Mouse (Mus musculus) midbrain, embryonic 16.5 days (tissue): ENCODE measurements at regions not wholly inside any gene's neighbourhood (a gene's known extent, or its start where the extent isn't known, plus 50 kb on each side); places are given as distances from the start of the nearest gene placed in this dataset.

Experiments
- ATAC-seq: fragments of 200-750 bp; cut with Nextera tagmentation; 2 replicates; pipeline ENCODE4 v1.8.0; 2017; ENCODE audit warnings: moderate TSS enrichment
- H3K27ac ChIP-seq: fragments of 300-500 bp; sonication (generic); 2 replicates; pipeline ENCODE4 v1.5.1; 2014; ENCODE audit warnings: mild to moderate bottlenecking, low read length, mixed read lengths
- H3K27me3 ChIP-seq: fragments of 300-500 bp; sonication (generic); 2 replicates; pipeline ENCODE4 v1.6.1; 2014; ENCODE audit warnings: low read depth, low read length, mixed read lengths; ENCODE audit not compliant: control insufficient read depth, insufficient read depth
- H3K36me3 ChIP-seq: fragments of 300-500 bp; sonication (generic); 2 replicates; pipeline ENCODE4 v1.6.1; 2014; ENCODE audit warnings: mild to moderate bottlenecking, low read length, moderate library complexity, mixed read lengths; ENCODE audit not compliant: control insufficient read depth, insufficient read depth
- H3K4me1 ChIP-seq: fragments of 300-500 bp; sonication (generic); 2 replicates; pipeline ENCODE4 v1.6.1; 2014; ENCODE audit warnings: mild to moderate bottlenecking, low read length, mixed read lengths; ENCODE audit not compliant: control insufficient read depth, insufficient read depth
- H3K4me2 ChIP-seq: fragments of 300-500 bp; sonication (generic); 2 replicates; pipeline ENCODE4 v1.6.1; 2014; ENCODE audit warnings: mild to moderate bottlenecking, low read length, mixed read lengths
- H3K4me3 ChIP-seq: fragments of 300-500 bp; sonication (generic); 2 replicates; pipeline ENCODE4 v1.5.1; 2014; ENCODE audit warnings: low read depth, mild to moderate bottlenecking, low read length, moderate library complexity, mixed read lengths
- H3K9ac ChIP-seq: fragments of 300-500 bp; sonication (generic); 2 replicates; pipeline ENCODE4 v1.6.1; 2014; ENCODE audit warnings: low read depth, low read length, mixed read lengths
- H3K9me3 ChIP-seq: fragments of 300-500 bp; sonication (generic); replicated peaks from 2 replicates; pipeline ENCODE4 v1.6.1; 2014; ENCODE audit warnings: mild to moderate bottlenecking, low read length, mixed read lengths; ENCODE audit not compliant: control insufficient read depth, poor library complexity, severe bottlenecking
- WGBS: fragments of 180-500 bp; shearing (Covaris S2); extraction: QIAGEN DNeasy Blood & Tissue Kit; methylation state at CpG from one replicate; pipeline ENCODE4 v1.1.7; 2014; 5-methylcytosine and 5-hydroxymethylcytosine counted together

DNA sequence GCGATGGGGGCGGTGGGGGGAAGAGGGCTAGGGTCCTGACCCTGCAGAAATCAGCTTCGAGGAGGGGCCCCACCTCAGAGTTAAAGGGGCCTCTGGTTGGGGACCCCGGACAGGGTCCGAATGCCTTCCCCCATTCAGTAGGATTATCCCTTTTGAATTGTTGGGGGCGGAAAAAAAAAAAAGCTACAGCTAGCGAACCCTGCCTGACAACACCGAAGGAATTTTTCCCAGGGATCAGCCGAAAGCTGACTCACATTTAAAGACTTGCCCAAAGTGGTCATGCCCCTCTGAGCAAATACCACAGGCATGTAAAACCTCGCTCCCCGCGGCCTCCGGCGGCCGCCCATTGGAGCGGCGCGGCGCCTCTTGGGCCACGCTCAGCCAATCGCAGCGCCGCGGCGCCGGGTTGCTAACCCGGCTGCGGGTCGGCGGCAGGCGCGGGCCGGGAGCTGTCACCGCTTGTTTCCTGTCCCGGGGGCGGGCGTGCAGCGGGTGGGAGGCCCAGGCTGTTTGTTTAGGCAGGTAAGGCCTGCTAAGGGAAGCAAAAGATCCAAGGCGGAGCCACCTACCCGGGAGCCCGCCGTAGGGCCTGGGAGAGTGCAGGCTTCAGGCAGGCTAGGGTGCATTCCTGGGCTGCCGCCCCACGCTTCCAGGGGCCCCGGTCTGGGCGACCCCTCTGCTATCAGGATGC, 116.5 kb upstream of the Parp11 start:
- Histone ChIP-seq H3K4me3 (peak overlapping the region; percentile 55), H3K27ac (peak overlapping the region; percentile 73), H3K9ac (peak overlapping the region; percentile 81), H3K4me1 (peaks cover 11% of the 10 kb centered on the region), H3K27me3 (no peaks in the 10 kb centered on the region), H3K36me3 (no peaks in the 10 kb centered on the region), H3K9me3 (no peaks in the 10 kb centered on the region), H3K4me2 (peak overlapping the region; percentile 88)
- under 1% methylated on average over 46 of the region's 46 CpGs for WGBS
- ATAC-seq: peak; percentile 94

DNA sequence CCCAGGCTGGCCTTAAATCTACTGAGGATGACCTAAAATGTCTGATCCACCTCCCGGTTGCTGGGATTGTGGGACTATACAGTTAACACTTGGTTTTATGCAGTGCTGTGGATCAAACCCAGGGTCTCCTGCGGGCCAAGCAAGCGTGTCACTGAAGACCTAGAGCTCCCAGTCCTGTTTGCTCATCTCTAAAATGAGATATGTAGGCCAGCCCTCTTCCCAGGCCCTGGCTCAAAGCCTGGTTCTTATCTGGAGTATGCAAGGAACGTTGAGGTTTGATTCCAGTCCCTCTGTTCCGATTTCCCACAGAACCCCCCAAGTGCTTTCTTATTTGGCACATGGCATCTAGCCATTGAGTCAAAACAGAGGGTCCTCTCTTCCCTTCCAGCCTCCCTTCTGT, 115.5 kb upstream of the Parp11 start:
- Histone ChIP-seq H3K4me3 (no peak overlapping the region), H3K27ac (no peak overlapping the region), H3K9ac (no peak overlapping the region), H3K4me1 (peaks cover 11% of the 10 kb centered on the region), H3K9me3 (no peaks in the 10 kb centered on the region), H3K36me3 (no peaks in the 10 kb centered on the region), H3K4me2 (no peak overlapping the region), H3K27me3 (no peaks in the 10 kb centered on the region)
- WGBS: 84% methylated on average over 5 of the region's 5 CpGs
- no peak for ATAC-seq

DNA sequence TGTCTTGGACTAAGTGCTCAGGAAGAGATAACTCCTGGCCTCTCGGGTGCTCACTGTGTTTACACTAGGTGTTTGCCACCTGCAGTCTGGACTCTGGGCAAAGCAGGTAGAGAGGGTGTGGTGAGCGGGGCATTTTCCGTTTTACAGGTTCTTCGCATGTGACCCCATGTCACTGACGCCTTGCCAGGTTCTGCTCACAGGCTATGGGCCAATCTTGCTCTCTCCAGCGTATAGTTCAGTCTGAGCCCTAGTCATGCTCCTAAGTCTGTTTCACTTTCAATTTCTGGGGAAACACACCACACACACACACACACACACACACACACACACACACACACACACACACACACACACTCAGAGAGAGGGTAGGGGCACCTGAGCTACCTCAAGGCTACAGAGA, 112.4 kb upstream of the Parp11 start:
- 92% methylated on average over 6 of the region's 6 CpGs for WGBS

DNA sequence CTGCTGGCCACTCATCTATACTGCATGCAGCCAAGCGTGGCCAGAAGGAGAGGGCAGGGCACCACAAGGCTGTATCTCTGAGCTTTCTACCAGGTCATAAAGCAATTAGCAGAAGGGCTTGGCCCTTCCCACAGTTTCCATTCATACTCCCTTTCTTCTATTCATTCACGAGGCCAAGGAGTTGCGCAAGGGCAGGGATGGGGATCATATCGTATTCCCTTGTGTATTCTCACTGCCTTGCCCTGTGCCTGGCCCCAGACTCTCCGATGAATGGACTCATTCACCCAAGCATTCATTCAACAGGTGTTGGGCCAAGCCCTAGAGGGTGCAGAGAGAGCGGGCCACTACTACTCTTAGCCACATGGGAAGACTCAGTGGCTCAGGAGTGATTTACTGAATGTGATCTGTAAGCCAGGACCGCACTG, 111.2 kb upstream of the Parp11 start:
- WGBS: 39% methylated on average over 7 of the region's 7 CpGs
- H3K4me3 ChIP-seq: no peak overlapping the region
- no peak for ATAC-seq

More for the DNA sequence above, 112.4 kb upstream of the Parp11 start:
- no peak for ATAC-seq
- H3K9ac ChIP-seq: no peak overlapping the region
- no peak overlapping the region for H3K27ac ChIP-seq
- H3K4me2 ChIP-seq: no peak overlapping the region
- no peaks in the 10 kb centered on the region for H3K9me3 ChIP-seq
- H3K4me1 ChIP-seq: peaks cover 22% of the 10 kb centered on the region
- H3K36me3 ChIP-seq: no peaks in the 10 kb centered on the region
- H3K27me3 ChIP-seq: no peaks in the 10 kb centered on the region
- H3K4me3 ChIP-seq: no peak overlapping the region

DNA sequence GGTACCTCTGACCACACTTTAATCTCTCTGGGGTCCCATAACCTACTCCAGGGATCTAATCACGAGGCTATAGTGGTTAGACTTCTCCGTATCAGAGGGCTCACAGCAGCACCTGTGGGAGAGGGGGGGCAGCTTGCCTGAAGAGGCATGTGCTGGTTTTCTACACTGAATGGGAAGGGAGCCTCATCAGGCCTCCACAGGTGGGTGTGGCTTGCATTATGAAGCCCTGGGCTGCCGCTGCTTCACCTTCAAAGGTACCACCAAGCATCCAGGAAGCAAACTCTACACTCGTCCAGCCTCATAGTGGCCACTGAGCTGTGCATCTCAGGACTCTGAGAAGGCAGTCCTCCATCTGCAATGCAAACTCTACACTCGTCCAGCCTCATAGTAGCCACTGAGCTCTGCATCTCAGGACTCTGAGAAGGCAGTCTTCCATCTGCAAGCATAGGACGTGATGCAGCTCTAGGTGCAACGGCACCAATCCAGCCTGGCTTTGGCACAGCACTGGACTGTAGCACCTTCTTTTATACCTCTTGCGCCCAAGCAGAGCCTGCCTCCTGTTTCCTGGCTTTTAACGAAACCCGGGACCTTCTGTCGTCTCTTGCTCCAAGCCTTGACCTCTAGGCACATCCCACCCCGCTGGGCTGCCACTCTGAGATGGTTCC, 110.5 kb upstream of the Parp11 start:
- H3K4me1 ChIP-seq: peaks cover 13% of the 10 kb centered on the region
- ATAC-seq: 0 out of 2 replicates have a peak, but pooled peaks have one; percentile 5
- no peak overlapping the region for H3K4me2 ChIP-seq
- 18% methylated on average over 12 of the region's 12 CpGs for WGBS
- H3K27me3 ChIP-seq: no peaks in the 10 kb centered on the region
- H3K4me3 ChIP-seq: no peak overlapping the region
- no peaks in the 10 kb centered on the region for H3K9me3 ChIP-seq
- H3K36me3 ChIP-seq: no peaks in the 10 kb centered on the region
- no peak overlapping the region for H3K9ac ChIP-seq
- peak overlapping the region; percentile 71; the same call in 1 of the 2 replicates for H3K27ac ChIP-seq

More for the DNA sequence above, 111.2 kb upstream of the Parp11 start:
- Histone ChIP-seq H3K9me3 (no peaks in the 10 kb centered on the region), H3K36me3 (no peaks in the 10 kb centered on the region), H3K27ac (no peak overlapping the region), H3K4me1 (peaks cover 16% of the 10 kb centered on the region), H3K4me2 (no peak overlapping the region), H3K27me3 (no peaks in the 10 kb centered on the region), H3K9ac (no peak overlapping the region)

DNA sequence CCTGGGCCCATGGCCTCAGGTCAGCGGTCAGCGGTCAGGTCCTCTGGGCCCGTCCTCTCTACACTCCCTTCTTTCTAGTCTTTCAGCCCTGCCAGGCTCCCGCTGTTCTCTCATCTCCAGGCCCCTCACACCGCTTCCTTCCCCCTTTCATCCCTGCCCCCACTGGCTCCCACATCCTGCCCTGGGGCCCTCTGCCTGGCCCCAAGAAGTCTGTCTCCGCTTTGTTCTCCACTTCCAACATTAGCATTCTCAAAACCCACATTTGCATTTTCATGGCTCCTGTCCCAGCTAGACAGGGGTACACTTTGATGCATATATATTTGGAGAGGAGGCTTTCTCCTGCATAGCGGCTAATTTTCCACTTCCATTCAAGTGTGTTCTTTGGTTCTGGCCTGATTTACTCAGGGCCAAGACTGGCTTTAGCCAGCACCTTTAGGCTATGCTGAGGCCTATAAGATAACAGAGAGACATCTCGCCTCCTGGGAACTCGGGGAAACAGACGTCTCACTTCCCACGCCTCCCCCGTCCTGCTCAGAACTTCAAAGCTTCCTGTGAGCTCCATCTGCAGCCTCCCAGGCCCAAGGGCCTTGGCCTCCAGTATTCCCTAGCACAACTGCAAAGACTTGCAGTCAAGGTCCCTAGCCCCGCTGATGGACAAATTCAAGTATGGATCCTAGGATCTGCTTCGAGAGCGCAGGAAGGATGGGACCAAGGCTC, 109.8 kb upstream of the Parp11 start:
- 6% methylated on average over 15 of the region's 15 CpGs for WGBS
- Histone ChIP-seq H3K4me1 (peaks cover 13% of the 10 kb centered on the region), H3K9ac (0 out of 2 replicates have a peak overlapping the region, but pooled peaks have one; percentile 40), H3K27ac (peak overlapping the region; percentile 71), H3K36me3 (no peaks in the 10 kb centered on the region), H3K4me3 (no peak overlapping the region), H3K9me3 (no peaks in the 10 kb centered on the region), H3K4me2 (peak overlapping the region; percentile 16; the same call in 1 of the 2 replicates), H3K27me3 (no peaks in the 10 kb centered on the region)
- ATAC-seq: peak; percentile 53

DNA sequence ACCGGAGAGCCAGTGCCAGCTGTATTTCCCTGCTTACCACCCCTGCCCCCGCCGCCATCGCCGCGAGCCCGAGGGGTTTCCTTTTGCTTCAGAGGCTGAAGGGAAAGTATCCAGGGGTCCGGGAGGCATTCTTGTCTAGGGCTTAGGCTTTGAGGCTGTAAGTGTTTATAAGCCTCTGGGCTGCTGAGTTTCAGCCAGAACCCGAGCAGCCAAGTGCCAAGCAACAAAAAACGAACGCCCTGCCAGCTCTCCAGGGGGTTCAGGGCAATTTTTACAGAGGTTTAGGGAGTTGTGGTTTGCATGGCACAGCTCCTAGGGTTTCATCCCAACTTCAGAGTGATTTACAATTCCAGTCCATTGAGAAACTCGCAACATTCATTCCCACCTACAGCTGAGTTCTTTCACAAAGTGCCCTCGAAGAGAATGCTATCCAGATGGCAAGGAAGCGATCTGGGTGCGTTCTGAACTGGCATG, 109.2 kb upstream of the Parp11 start:
- no peaks in the 10 kb centered on the region for H3K9me3 ChIP-seq
- 0 out of 2 replicates have a peak overlapping the region, but pooled peaks have one; percentile 40 for H3K9ac ChIP-seq
- H3K27me3 ChIP-seq: no peaks in the 10 kb centered on the region
- H3K27ac ChIP-seq: peak overlapping the region; percentile 71
- WGBS: 5% methylated on average over 15 of the region's 15 CpGs
- H3K4me2 ChIP-seq: peak overlapping the region; percentile 16; the same call in 1 of the 2 replicates
- H3K36me3 ChIP-seq: no peaks in the 10 kb centered on the region
- H3K4me3 ChIP-seq: no peak overlapping the region
- 0 out of 2 replicates have a peak, but pooled peaks have one; percentile 41 for ATAC-seq
- H3K4me1 ChIP-seq: peaks cover 13% of the 10 kb centered on the region

DNA sequence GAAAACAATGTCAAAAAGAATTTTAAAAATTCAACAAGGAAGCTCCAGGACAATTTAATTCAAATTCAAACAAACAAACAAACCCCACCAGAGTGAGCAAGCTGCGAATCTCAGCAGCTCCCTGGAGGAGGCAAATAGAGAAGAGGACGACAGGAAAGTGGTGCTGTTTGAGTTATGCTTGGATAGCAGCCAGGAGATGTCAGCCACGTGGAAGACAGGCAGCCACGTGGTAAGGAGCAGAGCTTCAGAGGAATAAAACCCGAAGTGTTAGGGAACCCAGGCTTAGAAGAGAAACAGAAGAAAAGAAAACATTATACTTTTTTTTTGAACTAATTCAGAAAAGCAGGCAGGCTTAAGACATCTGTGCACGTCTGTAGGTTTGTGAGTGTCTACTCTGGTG, 108.2 kb upstream of the Parp11 start:
- no peak overlapping the region for H3K27ac ChIP-seq
- H3K9me3 ChIP-seq: no peaks in the 10 kb centered on the region
- H3K4me1 ChIP-seq: peaks cover 13% of the 10 kb centered on the region
- no peak overlapping the region for H3K4me3 ChIP-seq
- WGBS: 22% methylated on average over 6 of the region's 6 CpGs
- no peak for ATAC-seq
- H3K27me3 ChIP-seq: no peaks in the 10 kb centered on the region
- no peak overlapping the region for H3K4me2 ChIP-seq
- H3K9ac ChIP-seq: no peak overlapping the region
- H3K36me3 ChIP-seq: no peaks in the 10 kb centered on the region
